Comparison of ENCODE assay signal across 17 mouse cellular contexts in the genomic region with DNA sequence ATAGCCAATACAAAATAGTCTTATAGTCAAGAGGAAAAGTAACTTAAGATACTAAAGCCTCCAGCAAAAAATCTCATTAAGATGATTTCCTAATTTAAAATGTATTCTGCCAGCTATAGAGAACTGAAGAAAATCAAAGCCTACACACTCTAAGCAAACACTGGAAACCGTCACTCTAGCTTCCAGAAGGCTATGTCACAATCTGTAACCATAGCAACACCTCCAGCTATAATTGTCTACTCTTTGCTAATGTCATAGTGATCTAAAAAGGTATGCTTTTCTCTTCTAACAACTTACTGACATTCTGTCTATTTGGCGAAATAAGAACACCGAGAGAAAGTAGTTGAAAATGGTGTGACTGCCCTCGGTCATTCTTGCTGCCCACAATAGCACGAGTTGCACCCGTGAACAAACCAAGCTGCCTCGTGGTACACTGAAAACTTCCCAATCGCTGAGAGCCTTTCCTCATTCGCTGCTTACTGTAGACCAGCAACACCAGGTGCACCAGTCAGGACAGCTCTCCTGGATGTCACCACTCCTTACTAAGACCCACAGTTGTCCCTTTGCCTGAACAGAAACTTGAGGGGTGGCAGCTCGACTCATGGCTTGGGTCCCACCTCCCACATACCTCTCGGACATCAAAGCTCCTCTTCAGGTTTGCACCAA. TPM values are rescaled to one million over a fixed set of nuclear protein-coding genes. Genes with fewer than 3 reads are reported as not detected.
DNase-seq lines count a peak whose midpoint lies in the region; ATAC-seq and TF ChIP-seq lines count a peak whose summit lies in the region.
"Had no signal": no experiment of that assay in that cellular context is flagged by ENCODE, and none has a peak within 500 bp of the region (broad histone marks: within the 10 kb centered on the region; RNA-seq: fewer than 3 reads in every experiment).

No protein-coding gene starts in this region.

- H3K27ac ChIP-seq in forebrain, embryonic 13.5 days = no peak overlapping the region
- H3K27ac ChIP-seq in forebrain, embryonic 10.5 days = no peak overlapping the region
- H3K27ac ChIP-seq in hindbrain, postnatal 0 days = no peak overlapping the region
- H3K27ac ChIP-seq in hindbrain, embryonic 11.5 days (ENCODE audit: low read depth, low read length) = no peak overlapping the region
- H3K27ac ChIP-seq in liver, embryonic 11.5 days (ENCODE audit: low read depth, low read length) = no peak overlapping the region
- H3K27ac ChIP-seq: heart, embryonic 13.5 days; kidney, embryonic 15.5 days had no signal

- H3K36me3 ChIP-seq in forebrain, embryonic 13.5 days (ENCODE audit: poor library complexity, severe bottlenecking) = peaks cover 10% of the 10 kb centered on the region; the same call in 1 of the 2 replicates
- peaks cover 21% of the 10 kb centered on the region for H3K36me3 ChIP-seq in forebrain, embryonic 10.5 days (replicated peaks)
- H3K36me3 ChIP-seq in hindbrain, postnatal 0 days (ENCODE audit: insufficient read depth, low read length) = peaks cover 3% of the 10 kb centered on the region; the same call in 1 of the 2 replicates
- H3K36me3 ChIP-seq in hindbrain, embryonic 11.5 days (ENCODE audit: control insufficient read depth, insufficient read depth, low read length) = no peaks in the 10 kb centered on the region
- H3K36me3 ChIP-seq in liver, embryonic 11.5 days (ENCODE audit: control insufficient read depth, insufficient read depth, low read length) = no peaks in the 10 kb centered on the region; the same call in 1 of the 2 replicates

- H3K4me3 ChIP-seq in forebrain, embryonic 13.5 days = no peak overlapping the region
- H3K4me3 ChIP-seq in forebrain, embryonic 10.5 days = no peak overlapping the region
- no peak overlapping the region for H3K4me3 ChIP-seq in hindbrain, postnatal 0 days (ENCODE audit: low read length)
- H3K4me3 ChIP-seq in hindbrain, embryonic 11.5 days (ENCODE audit: low read depth, low read length) = no peak overlapping the region
- no peak overlapping the region for H3K4me3 ChIP-seq in liver, embryonic 11.5 days (ENCODE audit: low read depth, low read length)
- H3K4me3 ChIP-seq: erythroblast, embryonic 14.5 days; heart, embryonic 13.5 days; kidney, embryonic 15.5 days had no signal

- H3K9ac ChIP-seq in forebrain, embryonic 13.5 days = no peak overlapping the region
- no peak overlapping the region for H3K9ac ChIP-seq in hindbrain, postnatal 0 days (replicated peaks; ENCODE audit: low read length)
- no peak overlapping the region for H3K9ac ChIP-seq in hindbrain, embryonic 11.5 days (ENCODE audit: low read depth, low read length)
- H3K9ac ChIP-seq in liver, embryonic 11.5 days (ENCODE audit: low read depth, low read length) = no peak overlapping the region
- H3K9ac ChIP-seq: heart, embryonic 13.5 days; kidney, embryonic 15.5 days had no signal

- H3K4me1 ChIP-seq in forebrain, embryonic 13.5 days = 0 out of 2 replicates have a peak, but pooled peaks cover 4% of the 10 kb centered on the region
- H3K4me1 ChIP-seq in forebrain, embryonic 10.5 days = no peaks in the 10 kb centered on the region
- no peaks in the 10 kb centered on the region for H3K4me1 ChIP-seq in hindbrain, postnatal 0 days (ENCODE audit: insufficient read depth, low read length)
- H3K4me1 ChIP-seq in hindbrain, embryonic 11.5 days (replicated peaks; ENCODE audit: control insufficient read depth, insufficient read depth, low read length) = no peaks in the 10 kb centered on the region
- H3K4me1 ChIP-seq in liver, embryonic 11.5 days (replicated peaks; ENCODE audit: control insufficient read depth, insufficient read depth, low read length) = no peaks in the 10 kb centered on the region
- H3K4me1 ChIP-seq: kidney, embryonic 15.5 days had no signal

- DNase-seq in forebrain, embryonic 10.5 days (ENCODE audit: extremely low spot score, low spot score) = no peak
- DNase-seq in hindbrain, postnatal 0 days (ENCODE audit: low spot score) = peak; percentile 37
- no peak for DNase-seq in hindbrain, embryonic 11.5 days (ENCODE audit: low spot score)
- DNase-seq in right cerebral cortex, adult 18-20 months = peak; percentile 30
- no peak for DNase-seq in right cerebral cortex, postnatal 4 days
- peak; percentile 11 for DNase-seq in right cerebral cortex, postnatal 25 days
- no peak for DNase-seq in liver, embryonic 11.5 days (ENCODE audit: low spot score)
- DNase-seq: cerebellum, adult 8-10 months; gastrocnemius, postnatal 14 days; liver; spleen, adult 18-20 months; thymus, postnatal 4 days had no signal

- 71% methylated on average over 11 of the region's 11 CpGs for WGBS in forebrain, embryonic 13.5 days
- 92% methylated on average over 11 of the region's 11 CpGs for WGBS in forebrain, embryonic 10.5 days
- WGBS in hindbrain, postnatal 0 days = 70% methylated on average over 11 of the region's 11 CpGs
- 88% methylated on average over 11 of the region's 11 CpGs for WGBS in hindbrain, embryonic 11.5 days
- WGBS in liver, embryonic 11.5 days = 87% methylated on average over 11 of the region's 11 CpGs

- no peak for TF ChIP-seq CTCF in hindbrain, postnatal 0 days (IDR thresholded peaks at IDR 0.05; ENCODE audit: low read depth)

- H3K4me2 ChIP-seq in forebrain, embryonic 13.5 days = no peak overlapping the region
- H3K4me2 ChIP-seq in hindbrain, postnatal 0 days (ENCODE audit: low read depth, low read length) = no peak overlapping the region
- no peak overlapping the region for H3K4me2 ChIP-seq in hindbrain, embryonic 11.5 days (replicated peaks; ENCODE audit: low read depth, low read length)
- no peak overlapping the region for H3K4me2 ChIP-seq in liver, embryonic 11.5 days
- H3K4me2 ChIP-seq: heart, embryonic 13.5 days; kidney, embryonic 15.5 days had no signal

- no peaks in the 10 kb centered on the region for H3K9me3 ChIP-seq in forebrain, embryonic 13.5 days (replicated peaks)
- H3K9me3 ChIP-seq in forebrain, embryonic 10.5 days = no peaks in the 10 kb centered on the region
- no peaks in the 10 kb centered on the region for H3K9me3 ChIP-seq in hindbrain, postnatal 0 days (ENCODE audit: low read length)
- no peaks in the 10 kb centered on the region for H3K9me3 ChIP-seq in hindbrain, embryonic 11.5 days (ENCODE audit: control insufficient read depth, low read length)
- no peaks in the 10 kb centered on the region for H3K9me3 ChIP-seq in liver, embryonic 11.5 days (ENCODE audit: control insufficient read depth, low read length)
- H3K9me3 ChIP-seq: heart, embryonic 13.5 days; kidney, embryonic 15.5 days had no signal

- no peaks in the 10 kb centered on the region for H3K27me3 ChIP-seq in forebrain, embryonic 13.5 days
- no peaks in the 10 kb centered on the region for H3K27me3 ChIP-seq in forebrain, embryonic 10.5 days (ENCODE audit: poor library complexity, severe bottlenecking)
- H3K27me3 ChIP-seq in hindbrain, postnatal 0 days (ENCODE audit: insufficient read depth, low read length) = no peaks in the 10 kb centered on the region
- H3K27me3 ChIP-seq in hindbrain, embryonic 11.5 days (ENCODE audit: control insufficient read depth, insufficient read depth, low read length) = no peaks in the 10 kb centered on the region
- H3K27me3 ChIP-seq in liver, embryonic 11.5 days (replicated peaks; ENCODE audit: control insufficient read depth, insufficient read depth, low read length) = no peaks in the 10 kb centered on the region
- H3K27me3 ChIP-seq: CH12.LX; heart, embryonic 13.5 days; kidney, embryonic 15.5 days had no signal

- peak; percentile 82 for ATAC-seq in forebrain, embryonic 13.5 days
- ATAC-seq in hindbrain, postnatal 0 days = peak; percentile 61; the same call in 1 of the 2 replicates
- ATAC-seq in hindbrain, embryonic 11.5 days (ENCODE audit: low FRiP score) = no peak
- ATAC-seq in liver, embryonic 11.5 days (replicated peaks; ENCODE audit: low FRiP score) = no peak

RNA-seq across cellular contexts. Expression of a gene that starts 48.3 kb away (rescaled TPM):
- polyA plus RNA-seq in forebrain, embryonic 13.5 days (2015; fragmentation: Nextera tagmentation; extraction: Ambion mirVana) = 36.1 and 36.2 TPM in 2 replicates
- 41.7 and 42.0 TPM in 2 replicates for polyA plus RNA-seq in forebrain, embryonic 10.5 days (2016; fragmentation: Nextera tagmentation; extraction: Ambion mirVana)
- 26.2 and 37.1 TPM in 2 replicates for total RNA-seq in hindbrain, postnatal 0 days (2014; rRNA removed)
- polyA plus RNA-seq in hindbrain, postnatal 0 days (2015; fragmentation: Nextera tagmentation; extraction: Ambion mirVana) = 38.1 and 41.2 TPM in 2 replicates
- 34.6 and 36.5 TPM in 2 replicates for polyA plus RNA-seq in hindbrain, embryonic 11.5 days (2014; fragmentation: Nextera tagmentation; extraction: Ambion mirVana)
- 31.0 and 33.4 TPM in 2 replicates for polyA plus RNA-seq in liver, embryonic 11.5 days (2014; fragmentation: Nextera tagmentation; extraction: Ambion mirVana)

Comparison
In these comparisons a context has a peak if more than half of its experiments do, and no peak if none do; other contexts are left out.
1. ATAC-seq: peak in forebrain, embryonic 13.5 days (single experiment) and hindbrain, postnatal 0 days (single experiment); none in hindbrain, embryonic 11.5 days (single experiment) and liver, embryonic 11.5 days (single experiment).
2. DNase-seq: peak in hindbrain, postnatal 0 days (single experiment), right cerebral cortex, adult 18-20 months (single experiment) and right cerebral cortex, postnatal 25 days (single experiment); none in forebrain, embryonic 10.5 days (single experiment), hindbrain, embryonic 11.5 days (single experiment), right cerebral cortex, postnatal 4 days (single experiment) and liver, embryonic 11.5 days (single experiment).